Mouse (Mus musculus): ENCODE data around the gene Cfap20.

DNA sequence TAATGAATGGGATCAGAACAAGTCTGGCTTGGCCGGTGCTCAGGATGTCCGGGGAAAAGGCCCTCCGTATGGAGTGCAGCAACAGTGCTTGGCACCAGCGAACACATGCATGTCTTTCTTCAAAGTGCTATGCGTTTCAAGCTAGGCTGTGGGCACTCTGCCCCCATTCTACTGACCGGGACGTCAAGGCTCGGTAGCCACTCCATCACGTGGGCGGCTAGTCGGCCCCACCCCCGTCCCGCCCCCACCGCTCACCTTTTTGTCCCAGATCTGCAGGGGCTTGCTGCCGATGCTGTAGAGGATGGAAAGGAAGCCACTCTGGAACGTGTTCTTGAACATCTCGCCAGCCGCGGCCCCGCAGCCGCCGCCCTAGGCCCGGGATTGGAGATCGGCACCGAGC lies 436 bp downstream of the Cfap20 start:
- no peak for TF ChIP-seq POLR2A (IDR thresholded peaks at IDR 0.05; ENCODE audit: extremely low read depth, insufficient read depth, low read length)
- TF ChIP-seq CTCF (IDR thresholded peaks at IDR 0.05; ENCODE audit: low read depth, low read length): no peak

Measured in liver, adult 2 months (tissue).